Mouse (Mus musculus) ZHBTc4 (cell line): ENCODE results near the gene Olfr281.
A peak's percentile ranks its signal among the peaks of the same experiment; 100 is the strongest.

Experiments used
- DNase-seq: peaks from one replicate; pipeline ENCODE4 v3.0.0-alpha.2; 2011; ENCODE audit warnings: low read depth, low spot score

Gene Olfr281

DNA sequence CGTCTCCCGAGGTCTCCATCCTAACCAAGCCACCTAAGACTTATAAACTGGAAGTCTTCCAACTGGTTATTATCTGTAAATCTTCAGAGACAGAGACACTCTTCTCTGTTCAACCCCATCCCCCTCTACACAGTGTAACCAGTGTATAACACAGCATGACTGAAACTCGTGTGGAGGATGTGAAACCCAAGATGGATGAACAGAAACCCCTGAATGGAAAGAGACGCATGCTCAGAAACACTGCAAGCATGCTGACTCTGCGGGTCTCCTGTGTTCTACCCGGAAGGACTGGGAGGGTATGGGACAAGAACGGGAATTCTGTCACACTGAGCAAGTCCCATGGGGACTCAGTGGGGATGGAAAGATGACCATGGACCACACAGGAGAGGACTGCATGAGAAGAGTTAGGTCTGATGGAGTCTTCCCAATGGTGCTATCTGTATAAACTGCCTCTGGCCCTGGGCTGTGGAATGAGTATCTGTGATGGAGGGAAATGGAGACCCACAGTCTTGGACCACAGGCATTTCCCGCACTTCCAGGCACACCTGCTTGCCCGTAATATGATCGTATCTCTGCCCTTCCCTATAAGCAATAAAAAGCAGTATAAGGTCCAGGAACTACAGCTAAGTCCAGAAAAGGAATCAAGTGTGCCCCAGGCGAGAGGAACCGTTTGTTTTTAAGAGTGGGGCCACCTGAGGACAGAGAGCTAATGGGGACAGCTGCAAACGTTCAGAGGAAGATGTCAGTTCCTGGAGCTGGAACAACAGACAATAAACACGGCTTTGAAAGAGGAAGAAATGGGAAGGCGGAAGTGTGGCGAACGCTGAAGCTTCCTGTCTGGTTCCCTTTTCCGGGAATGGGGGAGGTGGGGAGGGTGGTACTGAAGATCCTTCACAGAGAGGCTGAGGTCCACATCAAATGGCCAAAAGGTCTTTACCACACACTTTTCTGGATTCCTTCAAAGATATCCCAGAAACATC, 31.8 kb downstream of the Olfr281 start:
- DNase-seq, result no peak

DNA sequence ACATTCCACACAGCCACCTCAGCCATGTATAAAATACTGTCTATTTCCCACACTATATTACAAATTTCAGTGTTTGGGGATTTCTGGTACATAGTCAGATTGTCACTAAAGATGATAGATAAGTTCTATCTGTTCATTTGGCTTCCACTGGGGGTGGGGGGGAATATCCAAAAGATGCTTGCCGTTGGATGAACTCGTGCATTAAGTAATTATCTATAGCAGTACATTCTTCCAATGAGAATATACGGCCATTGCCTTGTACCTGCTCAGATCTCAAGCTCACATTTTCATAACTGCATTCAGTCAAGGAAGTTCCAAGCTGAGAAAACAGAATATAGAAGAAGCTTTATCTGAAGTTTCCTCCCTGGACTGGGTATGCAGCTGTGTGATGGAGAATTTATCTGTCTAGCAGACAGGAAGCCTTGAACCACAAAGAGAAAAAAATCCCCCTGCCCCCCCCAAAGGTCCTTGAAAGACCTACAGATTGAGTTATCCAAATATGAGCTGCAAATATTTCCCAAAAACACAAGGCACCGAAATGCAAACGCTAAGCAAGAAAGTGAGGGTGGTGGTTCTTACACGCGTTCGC, 34.1 kb downstream of the Olfr281 start:
- DNase-seq, result no peak

DNA sequence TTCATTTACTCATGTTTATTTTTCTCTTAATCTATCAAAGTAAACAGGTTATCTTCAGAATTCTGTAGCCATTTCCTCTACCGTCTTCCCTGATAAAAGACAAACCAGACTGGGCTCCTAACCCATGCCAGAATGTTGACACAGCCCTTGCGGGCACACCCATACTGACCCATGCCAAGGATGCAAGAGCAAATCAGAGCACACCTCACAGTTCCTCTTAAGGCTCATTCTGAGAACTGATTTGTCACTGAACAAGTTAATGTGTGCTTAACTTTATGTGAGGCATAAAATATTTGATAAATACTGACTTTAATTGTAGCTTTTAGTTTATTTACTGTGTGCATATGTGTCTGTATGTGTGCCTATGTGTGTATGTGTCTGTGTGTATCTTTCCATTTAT, 38.9 kb downstream of the Olfr281 start:
- no peak for DNase-seq

DNA sequence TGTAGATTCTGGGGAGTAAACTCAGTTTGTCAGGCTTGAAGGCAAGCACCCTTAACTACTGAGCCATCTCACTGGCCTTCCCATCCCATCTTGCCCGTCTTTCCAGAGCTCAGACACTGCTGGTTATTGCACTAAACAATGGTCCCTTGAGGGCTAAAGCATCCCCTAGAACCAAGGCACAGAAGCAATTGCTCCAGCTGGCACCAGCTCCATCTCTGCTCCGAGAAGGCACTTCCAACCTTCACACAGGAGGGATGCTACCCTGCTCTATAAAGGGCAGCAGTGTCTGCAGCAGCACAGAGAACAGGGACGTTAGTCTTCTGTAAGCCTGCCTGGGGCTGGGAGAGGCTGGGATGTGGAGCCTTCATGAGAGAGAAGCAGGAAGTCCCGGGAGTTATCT, 39.7 kb downstream of the Olfr281 start, which contains the start of gene Olfr279:
Gene Olfr279 (plus strand): TSS at position 301 of the 400 bp plus-strand sequence.
- no peak for DNase-seq

DNA sequence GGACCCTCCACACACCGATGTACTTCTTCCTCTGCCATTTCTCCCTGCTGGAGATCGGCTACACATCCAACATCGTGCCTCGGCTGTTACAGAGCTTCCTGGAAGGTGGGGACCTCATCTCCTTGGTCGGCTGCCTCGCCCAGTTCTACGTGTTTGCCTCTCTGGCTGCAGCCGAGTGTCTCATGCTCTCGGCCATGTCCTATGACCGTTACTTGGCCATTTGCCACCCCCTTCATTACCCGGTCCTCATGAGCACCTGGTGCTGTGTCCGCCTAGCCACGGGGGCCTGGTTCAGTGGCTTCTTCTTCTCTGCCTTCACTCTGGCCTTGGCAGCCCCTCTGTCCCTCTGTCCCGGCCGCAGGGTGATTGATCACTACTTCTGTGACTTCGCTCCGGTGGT, 45.2 kb downstream of the Olfr281 start:
- DNase-seq, result peak; percentile 35

- DNase-seq, result no peak
Measured at GRCm38 (mm10) chr15:98503317-98503716, 50.9 kb downstream of the Olfr281 start.

DNA sequence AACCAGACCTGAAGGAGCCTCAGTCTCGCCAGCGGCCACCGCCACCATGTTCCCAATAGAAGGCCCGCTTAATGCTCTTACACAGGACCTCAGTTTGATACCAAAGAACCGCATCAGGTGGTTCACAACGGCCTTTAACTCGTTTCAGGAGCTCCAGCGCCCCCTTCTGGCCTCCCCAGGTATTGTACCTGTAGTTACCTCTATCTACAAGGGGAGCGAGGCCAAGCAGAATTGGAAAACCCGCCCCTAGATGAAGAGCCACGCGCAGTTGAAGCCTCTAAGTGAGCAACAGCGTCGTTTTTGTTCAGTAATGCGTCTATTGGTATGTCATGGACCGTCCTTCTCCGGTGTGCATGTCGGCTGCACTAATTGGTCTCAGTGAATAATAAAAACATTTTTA, 52.1 kb downstream of the Olfr281 start:
- DNase-seq, result peak; percentile 91

DNA sequence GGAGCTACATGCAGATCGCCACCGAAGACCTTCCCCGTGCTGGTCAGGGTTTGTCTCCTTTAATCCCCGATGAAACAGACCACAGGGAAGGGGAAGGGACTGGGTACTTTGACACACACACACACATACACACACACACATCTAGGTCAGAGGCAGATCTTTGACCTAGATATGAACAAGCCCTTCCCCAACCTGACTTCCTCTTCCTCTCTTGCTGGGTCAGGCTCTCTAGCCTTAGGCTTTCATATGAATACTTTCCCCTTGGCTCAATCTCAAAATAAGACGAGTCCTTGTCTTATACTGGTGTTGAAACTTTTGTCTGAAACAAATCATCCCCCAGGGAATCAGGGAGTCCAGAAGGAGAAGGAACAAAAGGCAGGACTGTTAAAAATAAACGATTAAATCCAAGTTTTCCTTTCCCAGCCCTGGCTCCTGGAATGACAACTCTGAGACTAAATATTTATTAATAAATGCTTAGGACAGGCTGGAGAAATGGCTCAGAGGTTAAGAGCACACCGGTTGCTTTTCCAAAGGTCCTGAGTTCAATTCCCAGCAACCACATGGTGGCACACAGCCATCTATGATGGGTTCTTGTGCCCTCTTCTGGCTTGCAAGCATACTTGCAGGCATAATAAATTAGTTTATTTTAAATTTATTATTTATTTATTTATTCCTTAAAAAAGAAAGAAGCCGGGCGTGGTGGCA, 54.0 kb downstream of the Olfr281 start:
- DNase-seq, result no peak

DNA sequence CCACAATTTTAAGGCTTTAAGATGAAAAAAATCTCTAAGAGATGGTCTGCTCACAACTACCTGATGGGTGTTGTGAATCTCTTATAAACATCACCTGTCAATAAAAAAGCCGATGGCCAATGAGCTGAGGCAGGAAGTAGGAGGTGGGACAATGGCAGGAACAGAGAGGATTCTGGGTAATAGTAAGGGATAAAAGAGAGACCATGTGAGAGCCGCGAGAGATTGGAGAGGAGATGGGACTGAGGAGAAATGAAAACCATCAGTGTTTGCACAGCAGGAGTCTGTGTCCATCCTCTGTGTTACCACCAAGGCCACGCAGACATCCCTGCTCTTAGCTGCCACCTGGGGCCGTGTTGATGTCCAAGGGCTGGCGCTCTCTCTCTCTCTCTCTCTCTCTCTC, 54.9 kb downstream of the Olfr281 start:
- DNase-seq, result peak; percentile 62

- DNase-seq, result no peak
Measured at GRCm38 (mm10) chr15:98509387-98509786, 57.0 kb downstream of the Olfr281 start.
